Mouse (Mus musculus) kidney, adult 18-20 months (tissue): ENCODE results near the gene Zfp652.
"Not testable (repeated sequence)": the region's sequence is repeated elsewhere in the genome, so short reads cannot be mapped to it uniquely, and the experiment has no call there.

Experiments
- DNase-seq: peaks from one replicate; pipeline ENCODE4 v3.0.0; 2021

Zfp652 gene

GRCm38 (mm10) chr11:95859468-95859855 is 147.0 kb downstream of the Zfp652 start:
- DNase-seq = no peak

GRCm38 (mm10) chr11:95860071-95860490 is 147.6 kb downstream of the Zfp652 start:
- no peak for DNase-seq

GRCm38 (mm10) chr11:95861397-95861796 is 148.9 kb downstream of the Zfp652 start:
- no peak for DNase-seq

- DNase-seq = no peak
Observed at GRCm38 (mm10) chr11:95869442-95869841, 157.0 kb downstream of the Zfp652 start.

- DNase-seq = no peak
Observed at GRCm38 (mm10) chr11:95869918-95870470, 157.5 kb downstream of the Zfp652 start.

GRCm38 (mm10) chr11:95875804-95876203 is 163.3 kb downstream of the Zfp652 start:
- DNase-seq = no peak

GRCm38 (mm10) chr11:95876296-95876695 is 163.8 kb downstream of the Zfp652 start:
- DNase-seq = peak; percentile 52

GRCm38 (mm10) chr11:95879861-95880260 is 167.4 kb downstream of the Zfp652 start:
- not testable (repeated sequence) for DNase-seq
